In genomic region chr17:26119766-26120710, GRCm38 (mm10) we compare ENCODE assay signal across 8 mouse cellular contexts. TPM values are rescaled to one million over a fixed set of nuclear protein-coding genes. Genes with fewer than 3 reads are reported as not detected.
DNase-seq lines count a peak whose midpoint lies in the region; ATAC-seq and TF ChIP-seq lines count a peak whose summit lies in the region.

No protein-coding gene starts in this region.

- no peaks in the 10 kb centered on the region for H3K9me3 ChIP-seq in forebrain, postnatal 0 days (ENCODE audit: low read length)
- no peaks in the 10 kb centered on the region for H3K9me3 ChIP-seq in lung, postnatal 0 days (ENCODE audit: low read length)

- TF ChIP-seq CTCF in forebrain, postnatal 0 days (IDR thresholded peaks at IDR 0.05; ENCODE audit: low read depth): peak; percentile 72
- peak; percentile 91 for TF ChIP-seq CTCF in lung, postnatal 0 days (IDR thresholded peaks at IDR 0.05)

- H3K4me2 ChIP-seq in forebrain, postnatal 0 days (ENCODE audit: low read depth): no peak overlapping the region
- no peak overlapping the region for H3K4me2 ChIP-seq in lung, postnatal 0 days (replicated peaks; ENCODE audit: low read depth, low read length)

- H3K4me3 ChIP-seq in forebrain, postnatal 0 days (ENCODE audit: low read depth, low read length): no peak overlapping the region
- H3K4me3 ChIP-seq in lung, postnatal 0 days (ENCODE audit: low read depth, low read length): no peak overlapping the region

- 48% methylated on average over 33 of the region's 33 CpGs for WGBS in forebrain, postnatal 0 days
- WGBS in lung, postnatal 0 days: 38% methylated on average over 32 of the region's 33 CpGs

- no peak for TF ChIP-seq EP300 in lung, postnatal 0 days (IDR thresholded peaks at IDR 0.05)

- H3K27me3 ChIP-seq in forebrain, postnatal 0 days (ENCODE audit: insufficient read depth, low read length): peaks cover 9% of the 10 kb centered on the region; the same call in 1 of the 2 replicates
- 0 out of 2 replicates have a peak, but pooled peaks cover 6% of the 10 kb centered on the region for H3K27me3 ChIP-seq in lung, postnatal 0 days (replicated peaks; ENCODE audit: insufficient read depth, low read length)

- no peaks in the 10 kb centered on the region for H3K36me3 ChIP-seq in forebrain, postnatal 0 days (ENCODE audit: insufficient read depth)
- H3K36me3 ChIP-seq in lung, postnatal 0 days (ENCODE audit: insufficient read depth, low read length): no peaks in the 10 kb centered on the region

- H3K27ac ChIP-seq in forebrain, postnatal 0 days (ENCODE audit: low read depth, low read length): no peak overlapping the region
- H3K27ac ChIP-seq in lung, postnatal 0 days (ENCODE audit: low read length): no peak overlapping the region

- ATAC-seq in forebrain, postnatal 0 days: 0 out of 2 replicates have a peak, but pooled peaks have one; percentile 30
- ATAC-seq in lung, postnatal 0 days: peak; percentile 58

- peaks cover 5% of the 10 kb centered on the region; the same call in 1 of the 2 replicates for H3K4me1 ChIP-seq in forebrain, postnatal 0 days (ENCODE audit: insufficient read depth)
- peaks cover 7% of the 10 kb centered on the region for H3K4me1 ChIP-seq in lung, postnatal 0 days (ENCODE audit: insufficient read depth, low read depth, low read length)

- DNase-seq in adrenal gland, adult 18-20 months (ENCODE audit: low spot score in 2 of 2): peak; percentile 39 to 50
- DNase-seq in adrenal gland, postnatal 4 days (ENCODE audit: low spot score in 2 of 2): no peak
- DNase-seq in CD4-positive helper T cell, adult 2 months (ENCODE audit: low read depth, low spot score): peak; percentile 85
- DNase-seq in cerebellum, adult 11-12 months: peak; percentile 60
- DNase-seq in forebrain, postnatal 0 days: peak; percentile 57
- peak; percentile 78 to 82 for DNase-seq in kidney, postnatal 4 days
- DNase-seq in lung, postnatal 0 days (ENCODE audit: low spot score): peak; percentile 84
- peak; percentile 62 for DNase-seq in right cerebral cortex, adult 18-20 months

- H3K9ac ChIP-seq in forebrain, postnatal 0 days: no peak overlapping the region
- no peak overlapping the region for H3K9ac ChIP-seq in lung, postnatal 0 days (replicated peaks; ENCODE audit: low read depth)

RNA-seq across cellular contexts. Expression of gene Mrpl28, which starts 3.3 kb away (rescaled TPM):
- total RNA-seq in adrenal gland, adult 18-20 months (2021): 10 to 100 TPM; 84.1 to 87.5 TPM
- 10 to 100 TPM; 78.4 to 91.8 TPM for total RNA-seq in adrenal gland, postnatal 4 days (2021)
- total RNA-seq in forebrain, postnatal 0 days (2014; rRNA removed): 116 and 166 TPM in 2 replicates
- 182 and 189 TPM in 2 replicates for polyA plus RNA-seq in forebrain, postnatal 0 days (2015; fragmentation: Nextera tagmentation; extraction: Ambion mirVana)
- 109 and 110 TPM in 2 replicates for polyA plus RNA-seq in lung, postnatal 0 days (2015; fragmentation: Nextera tagmentation; extraction: Ambion mirVana)

RNA-seq across cellular contexts. Expression of gene Tmem8, which starts 6.9 kb away (rescaled TPM):
- 1 to 10 TPM; 6.4 to 7.6 TPM for total RNA-seq in adrenal gland, adult 18-20 months (2021)
- 10 to 100 TPM in 1 of 2 experiments, 1 to 10 TPM in 1; 7.4 to 12.2 TPM for total RNA-seq in adrenal gland, postnatal 4 days (2021)
- 2.8 and 4.3 TPM in 2 replicates for total RNA-seq in forebrain, postnatal 0 days (2014; rRNA removed)
- 2.4 and 2.5 TPM in 2 replicates for polyA plus RNA-seq in forebrain, postnatal 0 days (2015; fragmentation: Nextera tagmentation; extraction: Ambion mirVana)
- 7.9 and 9.1 TPM in 2 replicates for polyA plus RNA-seq in lung, postnatal 0 days (2015; fragmentation: Nextera tagmentation; extraction: Ambion mirVana)

RNA-seq across cellular contexts. Expression of gene Axin1, which starts 18.4 kb away (rescaled TPM):
- 10 to 100 TPM; 38.6 to 46.8 TPM for total RNA-seq in adrenal gland, adult 18-20 months (2021)
- 10 to 100 TPM; 51.7 to 57.2 TPM for total RNA-seq in adrenal gland, postnatal 4 days (2021)
- total RNA-seq in forebrain, postnatal 0 days (2014; rRNA removed): 33.7 and 47.6 TPM in 2 replicates
- polyA plus RNA-seq in forebrain, postnatal 0 days (2015; fragmentation: Nextera tagmentation; extraction: Ambion mirVana): 15.1 and 15.3 TPM in 2 replicates
- 10.2 and 10.5 TPM in 2 replicates for polyA plus RNA-seq in lung, postnatal 0 days (2015; fragmentation: Nextera tagmentation; extraction: Ambion mirVana)

RNA-seq across cellular contexts. Expression of gene Nme4, which starts 24.6 kb away (rescaled TPM):
- 1 to 10 TPM; 2.9 to 3.2 TPM for total RNA-seq in adrenal gland, adult 18-20 months (2021)
- 10 to 100 TPM; 13.4 to 14.7 TPM for total RNA-seq in adrenal gland, postnatal 4 days (2021)
- 9.5 and 16.0 TPM in 2 replicates for total RNA-seq in forebrain, postnatal 0 days (2014; rRNA removed)
- 11.4 and 12.9 TPM in 2 replicates for polyA plus RNA-seq in forebrain, postnatal 0 days (2015; fragmentation: Nextera tagmentation; extraction: Ambion mirVana)
- 8.5 and 9.2 TPM in 2 replicates for polyA plus RNA-seq in lung, postnatal 0 days (2015; fragmentation: Nextera tagmentation; extraction: Ambion mirVana)

RNA-seq across cellular contexts. Expression of gene Decr2, which starts 29.9 kb away (rescaled TPM):
- total RNA-seq in adrenal gland, adult 18-20 months (2021): 10 to 100 TPM; 23.8 to 25.0 TPM
- 10 to 100 TPM; 22.7 to 33.3 TPM for total RNA-seq in adrenal gland, postnatal 4 days (2021)
- 32.7 and 41.1 TPM in 2 replicates for total RNA-seq in forebrain, postnatal 0 days (2014; rRNA removed)
- polyA plus RNA-seq in forebrain, postnatal 0 days (2015; fragmentation: Nextera tagmentation; extraction: Ambion mirVana): 29.5 and 35.3 TPM in 2 replicates
- 18.7 and 23.8 TPM in 2 replicates for polyA plus RNA-seq in lung, postnatal 0 days (2015; fragmentation: Nextera tagmentation; extraction: Ambion mirVana)

Comparison
In these comparisons a context has a peak if more than half of its experiments do, and no peak if none do; other contexts are left out.
1. DNase-seq: peak in adrenal gland, adult 18-20 months (2 of 2), CD4-positive helper T cell, adult 2 months (single experiment), cerebellum, adult 11-12 months (single experiment), forebrain, postnatal 0 days (single experiment), kidney, postnatal 4 days (2 of 2), lung, postnatal 0 days (single experiment) and right cerebral cortex, adult 18-20 months (single experiment); none in adrenal gland, postnatal 4 days (0 of 2).